In genomic region chr11:78164604-78164923, GRCm38 (mm10) we compare ENCODE assay signal across 8 mouse cellular contexts. TPM values are rescaled to one million over a fixed set of nuclear protein-coding genes. Genes with fewer than 3 reads are reported as not detected.
DNase-seq lines count a peak whose midpoint lies in the region; ATAC-seq lines count a peak whose summit lies in the region.

No protein-coding gene starts in this region.

- peak overlapping the region; percentile 94 to 96 for H3K27ac ChIP-seq in heart, embryonic 14.5 days (replicated peaks in 1 of 2; ENCODE audit: control insufficient read depth in 1 of 2, insufficient read depth in 1 of 2, low read depth in 2 of 2, low read length in 2 of 2)
- peak overlapping the region; percentile 100 for H3K27ac ChIP-seq in hindbrain, embryonic 10.5 days
- peak overlapping the region; percentile 99 for H3K27ac ChIP-seq in midbrain, embryonic 12.5 days (replicated peaks)

- WGBS in heart, embryonic 14.5 days = under 1% methylated on average over 14 of the region's 14 CpGs
- under 1% methylated on average over 14 of the region's 14 CpGs for WGBS in hindbrain, embryonic 10.5 days
- WGBS in midbrain, embryonic 12.5 days = under 1% methylated on average over 14 of the region's 14 CpGs

- peak overlapping the region; percentile 83 to 96 for H3K4me3 ChIP-seq in heart, embryonic 14.5 days (ENCODE audit: control insufficient read depth in 1 of 2, insufficient read depth in 1 of 2, low read depth in 1 of 2, low read length in 2 of 2)
- peak overlapping the region; percentile 100 for H3K4me3 ChIP-seq in hindbrain, embryonic 10.5 days
- peak overlapping the region; percentile 100 for H3K4me3 ChIP-seq in midbrain, embryonic 12.5 days

- H3K36me3 ChIP-seq in heart, embryonic 14.5 days (ENCODE audit: control insufficient read depth, insufficient read depth, low read length) = peaks cover 30% of the 10 kb centered on the region
- H3K36me3 ChIP-seq in hindbrain, embryonic 10.5 days = peaks cover 41% of the 10 kb centered on the region
- H3K36me3 ChIP-seq in midbrain, embryonic 12.5 days = peaks cover 33% of the 10 kb centered on the region

- no peaks in the 10 kb centered on the region for H3K27me3 ChIP-seq in heart, embryonic 14.5 days (ENCODE audit: control insufficient read depth, insufficient read depth, low read length)
- peaks cover 14% of the 10 kb centered on the region for H3K27me3 ChIP-seq in hindbrain, embryonic 10.5 days (ENCODE audit: insufficient read depth, poor library complexity, severe bottlenecking)
- H3K27me3 ChIP-seq in midbrain, embryonic 12.5 days = peaks cover 17% of the 10 kb centered on the region

- peak overlapping the region; percentile 97 for H3K9ac ChIP-seq in heart, embryonic 14.5 days (ENCODE audit: low read length)
- peak overlapping the region; percentile 99 for H3K9ac ChIP-seq in midbrain, embryonic 12.5 days (replicated peaks)

- no peak for ATAC-seq in heart, embryonic 14.5 days (ENCODE audit: insufficient number of reproducible peaks, insufficient read depth, low FRiP score, low read depth)
- ATAC-seq in midbrain, embryonic 12.5 days (ENCODE audit: low FRiP score, low read depth) = no peak

- H3K9me3 ChIP-seq in heart, embryonic 14.5 days (ENCODE audit: control insufficient read depth, low read length) = no peaks in the 10 kb centered on the region
- H3K9me3 ChIP-seq in hindbrain, embryonic 10.5 days = no peaks in the 10 kb centered on the region
- H3K9me3 ChIP-seq in midbrain, embryonic 12.5 days = no peaks in the 10 kb centered on the region

- intact Hi-C loops in heart, postnatal 36 days (cut with DNase I) = loop anchor here (5.0 kb wide), 2 partner anchors 82 to 102 kb away; partner anchors contain the start of gene Eral1

- peak overlapping the region; percentile 93 for H3K4me2 ChIP-seq in heart, embryonic 14.5 days (ENCODE audit: low read length)
- peak overlapping the region; percentile 75 for H3K4me2 ChIP-seq in midbrain, embryonic 12.5 days (replicated peaks)

- peaks cover 16 to 30% of the 10 kb centered on the region in 2 experiments; a peak in 3 of 4 replicates for H3K4me1 ChIP-seq in heart, embryonic 14.5 days (ENCODE audit: control insufficient read depth in 2 of 2, insufficient read depth in 2 of 2, low read length in 2 of 2)
- H3K4me1 ChIP-seq in hindbrain, embryonic 10.5 days (replicated peaks) = peaks cover 54% of the 10 kb centered on the region
- H3K4me1 ChIP-seq in midbrain, embryonic 12.5 days = peaks cover 32% of the 10 kb centered on the region

- DNase-seq in heart, postnatal 36 days = no peak
- DNase-seq in adipocyte (ENCODE audit: low spot score) = peak; percentile 57
- DNase-seq in hindbrain, embryonic 10.5 days (ENCODE audit: low spot score) = no peak
- DNase-seq in cerebellum, adult 9-10 months = no peak
- DNase-seq in right cerebral cortex, postnatal 4 days = no peak
- no peak for DNase-seq in spleen, adult 12 weeks (ENCODE audit: low spot score)

RNA-seq across cellular contexts. Expression of gene Traf4, which starts 0.8 kb away (rescaled TPM):
- 18.5 and 25.6 TPM in 2 replicates for polyA plus RNA-seq in heart, embryonic 14.5 days (2014; fragmentation: Nextera tagmentation; extraction: Ambion mirVana)
- 1 to 10 TPM; 6.1 to 7.0 TPM for total RNA-seq in heart, postnatal 36 days (2021)
- polyA plus RNA-seq in hindbrain, embryonic 10.5 days (2016; fragmentation: Nextera tagmentation; extraction: Ambion mirVana) = 124 and 163 TPM in 2 replicates
- 126 and 138 TPM in 2 replicates for polyA plus RNA-seq in midbrain, embryonic 12.5 days (2016; fragmentation: Nextera tagmentation; extraction: Ambion mirVana)

RNA-seq across cellular contexts. Expression of gene Nek8, which starts 11.9 kb away (rescaled TPM):
- 11.5 and 12.4 TPM in 2 replicates for polyA plus RNA-seq in heart, embryonic 14.5 days (2014; fragmentation: Nextera tagmentation; extraction: Ambion mirVana)
- total RNA-seq in heart, postnatal 36 days (2021) = 1 to 10 TPM; 2.2 to 3.4 TPM
- polyA plus RNA-seq in hindbrain, embryonic 10.5 days (2016; fragmentation: Nextera tagmentation; extraction: Ambion mirVana) = 11.3 and 12.1 TPM in 2 replicates
- polyA plus RNA-seq in midbrain, embryonic 12.5 days (2016; fragmentation: Nextera tagmentation; extraction: Ambion mirVana) = 8.2 and 9.4 TPM in 2 replicates

RNA-seq across cellular contexts. Expression of gene Tlcd1, which starts 11.9 kb away (rescaled TPM):
- 14.7 and 16.1 TPM in 2 replicates for polyA plus RNA-seq in heart, embryonic 14.5 days (2014; fragmentation: Nextera tagmentation; extraction: Ambion mirVana)
- total RNA-seq in heart, postnatal 36 days (2021) = 1 to 10 TPM; 6.1 to 7.5 TPM
- 7.0 and 8.9 TPM in 2 replicates for polyA plus RNA-seq in hindbrain, embryonic 10.5 days (2016; fragmentation: Nextera tagmentation; extraction: Ambion mirVana)
- 6.0 and 8.0 TPM in 2 replicates for polyA plus RNA-seq in midbrain, embryonic 12.5 days (2016; fragmentation: Nextera tagmentation; extraction: Ambion mirVana)

RNA-seq across cellular contexts. Expression of gene Rpl23a, which starts 18.8 kb away (rescaled TPM):
- 968 and 1,084 TPM in 2 replicates for polyA plus RNA-seq in heart, embryonic 14.5 days (2014; fragmentation: Nextera tagmentation; extraction: Ambion mirVana)
- 100 to 1,000 TPM; 805 to 853 TPM for total RNA-seq in heart, postnatal 36 days (2021)
- 1,007 and 1,099 TPM in 2 replicates for polyA plus RNA-seq in hindbrain, embryonic 10.5 days (2016; fragmentation: Nextera tagmentation; extraction: Ambion mirVana)
- 905 and 958 TPM in 2 replicates for polyA plus RNA-seq in midbrain, embryonic 12.5 days (2016; fragmentation: Nextera tagmentation; extraction: Ambion mirVana)

RNA-seq across cellular contexts. Expression of gene Rab34, which starts 23.7 kb away (rescaled TPM):
- polyA plus RNA-seq in heart, embryonic 14.5 days (2014; fragmentation: Nextera tagmentation; extraction: Ambion mirVana) = 57.1 and 61.8 TPM in 2 replicates
- 10 to 100 TPM in 1 of 2 experiments, 1 to 10 TPM in 1; 10.0 to 13.2 TPM for total RNA-seq in heart, postnatal 36 days (2021)
- polyA plus RNA-seq in hindbrain, embryonic 10.5 days (2016; fragmentation: Nextera tagmentation; extraction: Ambion mirVana) = 71.8 and 80.5 TPM in 2 replicates
- 54.9 and 68.1 TPM in 2 replicates for polyA plus RNA-seq in midbrain, embryonic 12.5 days (2016; fragmentation: Nextera tagmentation; extraction: Ambion mirVana)
